Mouse (Mus musculus): ENCODE measurements around the gene Ccdc107. TPM values are rescaled to one million over a fixed set of nuclear protein-coding genes. Genes with fewer than 3 reads are reported as not detected.

The Ccdc107 gene
- polyA plus RNA-seq, 1 experiment from 2014 or later: 130 TPM

DNA sequence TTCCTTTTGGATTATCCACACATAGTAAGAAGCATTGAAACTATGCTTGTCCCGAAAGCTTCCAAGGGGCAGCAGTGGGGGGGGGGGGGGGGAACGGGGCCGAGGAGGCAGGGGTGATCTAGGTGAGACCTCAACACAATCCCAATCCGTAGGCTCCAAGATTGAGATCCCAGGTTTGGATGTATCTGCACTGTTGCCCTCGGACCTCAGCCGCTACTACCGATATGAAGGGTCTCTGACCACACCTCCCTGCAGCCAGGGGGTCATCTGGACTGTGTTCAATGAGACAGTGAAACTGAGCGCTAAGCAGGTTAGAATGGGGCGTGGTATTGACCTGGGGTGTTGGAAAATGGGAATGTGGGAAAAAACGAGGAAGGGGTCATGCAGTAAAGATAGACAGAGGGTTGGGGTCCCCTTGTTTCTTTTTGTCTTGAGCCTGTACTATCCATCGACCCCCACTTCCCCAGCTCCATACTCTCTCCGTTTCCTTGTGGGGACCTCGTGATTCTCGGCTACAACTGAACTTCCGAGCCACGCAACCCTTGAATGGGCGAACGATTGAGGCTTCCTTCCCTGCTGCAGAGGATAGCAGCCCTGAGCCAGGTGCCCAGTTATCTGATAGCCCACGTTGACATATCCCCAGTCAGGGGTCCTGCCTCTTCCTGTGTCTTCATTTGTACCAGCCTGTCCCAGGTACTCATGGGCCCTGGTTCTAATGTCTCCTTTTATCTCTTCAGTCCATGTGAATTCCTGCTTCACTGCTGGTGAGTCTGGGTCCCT, 19.2 kb downstream of the Ccdc107 start:
- H3K4me1 ChIP-seq (ENCODE audit: control insufficient read depth, insufficient read depth, low read length): peaks cover 14% of the 10 kb centered on the region
- ATAC-seq (ENCODE audit: insufficient number of reproducible peaks, insufficient read depth, low FRiP score, low read depth): no peak
- peaks cover 7% of the 10 kb centered on the region for H3K36me3 ChIP-seq (ENCODE audit: control insufficient read depth, insufficient read depth, low read length)
- no peaks in the 10 kb centered on the region for H3K9me3 ChIP-seq (ENCODE audit: control insufficient read depth, low read depth, low read length)
- H3K9ac ChIP-seq (replicated peaks; ENCODE audit: low read depth, low read length): no peak overlapping the region
- H3K27me3 ChIP-seq (ENCODE audit: control insufficient read depth, insufficient read depth, low read length): no peaks in the 10 kb centered on the region
- H3K4me3 ChIP-seq (ENCODE audit: low read depth, low read length): no peak overlapping the region
- no peak overlapping the region for H3K27ac ChIP-seq (ENCODE audit: low read length)
- no peak overlapping the region for H3K4me2 ChIP-seq (replicated peaks; ENCODE audit: low read depth, low read length)
- 73% methylated on average over 19 of the region's 19 CpGs for WGBS

DNA sequence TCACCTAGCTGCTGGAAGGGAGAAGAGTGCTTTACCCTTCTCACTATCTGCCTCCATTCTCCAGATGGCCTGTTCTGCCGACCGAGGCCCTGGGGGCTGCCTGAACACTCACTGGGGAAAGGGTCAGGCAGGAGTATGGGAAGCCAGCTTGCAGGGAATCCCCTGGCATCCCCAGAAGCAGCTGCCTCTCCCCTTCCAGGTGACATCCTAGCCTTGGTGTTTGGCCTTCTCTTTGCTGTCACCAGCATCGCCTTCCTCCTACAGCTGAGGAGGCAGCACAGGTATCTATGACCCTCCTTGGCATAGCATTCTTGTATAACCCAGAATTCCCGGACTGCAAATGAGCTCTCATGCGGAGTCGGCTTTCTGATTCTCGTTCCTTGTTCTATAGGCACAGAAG, 20.0 kb downstream of the Ccdc107 start:
- H3K27ac ChIP-seq (ENCODE audit: low read length): no peak overlapping the region

DNA sequence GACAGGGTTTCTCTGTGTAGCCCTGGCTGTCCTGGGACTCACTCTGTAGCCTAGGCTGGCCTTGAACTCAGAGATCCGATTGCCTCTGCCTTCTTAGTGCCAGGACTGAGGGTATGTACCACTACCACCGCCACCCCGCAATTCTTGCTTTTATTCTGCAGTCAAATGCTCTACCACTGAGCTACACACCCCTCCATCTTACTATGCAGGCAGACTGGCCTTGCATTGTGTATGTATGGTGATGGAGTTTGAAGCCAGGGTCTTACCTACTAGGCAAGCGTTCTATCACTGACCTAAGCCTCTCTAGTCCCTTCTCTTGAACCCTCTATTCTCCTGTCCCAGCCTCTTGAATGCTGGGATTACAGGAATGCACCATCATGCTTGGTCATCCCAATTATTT, 20.6 kb downstream of the Ccdc107 start:
- no peak overlapping the region for H3K27ac ChIP-seq (ENCODE audit: low read length)

More for the DNA sequence above, 20.0 kb downstream of the Ccdc107 start:
- Histone ChIP-seq H3K4me3 (ENCODE audit: low read depth, low read length) (no peak overlapping the region), H3K4me1 (ENCODE audit: control insufficient read depth, insufficient read depth, low read length) (peaks cover 14% of the 10 kb centered on the region), H3K27me3 (ENCODE audit: control insufficient read depth, insufficient read depth, low read length) (no peaks in the 10 kb centered on the region), H3K9me3 (ENCODE audit: control insufficient read depth, low read depth, low read length) (no peaks in the 10 kb centered on the region), H3K9ac (replicated peaks; ENCODE audit: low read depth, low read length) (no peak overlapping the region), H3K36me3 (ENCODE audit: control insufficient read depth, insufficient read depth, low read length) (peaks cover 10% of the 10 kb centered on the region), H3K4me2 (replicated peaks; ENCODE audit: low read depth, low read length) (no peak overlapping the region)
- WGBS: 66% methylated on average over 7 of the region's 7 CpGs
- no peak for ATAC-seq (ENCODE audit: insufficient number of reproducible peaks, insufficient read depth, low FRiP score, low read depth)

DNA sequence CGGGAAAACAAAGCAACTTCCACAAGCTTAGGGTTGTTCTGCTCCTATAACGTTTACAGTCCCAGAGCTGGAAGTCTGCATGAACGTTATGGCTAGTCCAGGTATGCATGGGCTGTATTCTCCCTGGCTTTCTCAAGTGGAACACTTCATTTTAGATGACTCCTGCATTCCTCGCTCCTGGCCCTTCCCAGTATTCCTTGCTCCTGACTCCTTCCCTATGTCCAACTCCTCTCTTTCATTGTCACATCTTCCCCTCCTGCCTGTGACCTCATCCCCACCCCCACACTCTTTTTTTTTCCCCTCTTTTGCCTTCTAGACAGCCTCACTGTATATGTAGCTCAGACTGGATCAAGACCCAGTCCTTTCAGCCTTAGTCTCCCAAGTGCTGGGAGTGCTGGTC, 21.1 kb downstream of the Ccdc107 start:
- no peaks in the 10 kb centered on the region for H3K9me3 ChIP-seq (ENCODE audit: control insufficient read depth, low read depth, low read length)
- ATAC-seq (ENCODE audit: insufficient number of reproducible peaks, insufficient read depth, low FRiP score, low read depth): no peak
- H3K27ac ChIP-seq (ENCODE audit: low read length): no peak overlapping the region
- peaks cover 5% of the 10 kb centered on the region; the same call in 1 of the 2 replicates for H3K4me1 ChIP-seq (ENCODE audit: control insufficient read depth, insufficient read depth, low read length)
- no peaks in the 10 kb centered on the region for H3K27me3 ChIP-seq (ENCODE audit: control insufficient read depth, insufficient read depth, low read length)
- H3K4me3 ChIP-seq (ENCODE audit: low read depth, low read length): no peak overlapping the region
- whole genome bisulfite sequencing: 72% methylated on average over 4 of the region's 4 CpGs
- peaks cover 19% of the 10 kb centered on the region for H3K36me3 ChIP-seq (ENCODE audit: control insufficient read depth, insufficient read depth, low read length)
- no peak overlapping the region for H3K9ac ChIP-seq (replicated peaks; ENCODE audit: low read depth, low read length)
- no peak overlapping the region for H3K4me2 ChIP-seq (replicated peaks; ENCODE audit: low read depth, low read length)

More for the DNA sequence above, 20.6 kb downstream of the Ccdc107 start:
- Histone ChIP-seq H3K27me3 (ENCODE audit: control insufficient read depth, insufficient read depth, low read length) (no peaks in the 10 kb centered on the region), H3K9ac (replicated peaks; ENCODE audit: low read depth, low read length) (no peak overlapping the region), H3K4me1 (ENCODE audit: control insufficient read depth, insufficient read depth, low read length) (peaks cover 8% of the 10 kb centered on the region), H3K36me3 (ENCODE audit: control insufficient read depth, insufficient read depth, low read length) (peaks cover 15% of the 10 kb centered on the region), H3K9me3 (ENCODE audit: control insufficient read depth, low read depth, low read length) (no peaks in the 10 kb centered on the region), H3K4me3 (ENCODE audit: low read depth, low read length) (no peak overlapping the region), H3K4me2 (replicated peaks; ENCODE audit: low read depth, low read length) (no peak overlapping the region)
- ATAC-seq (ENCODE audit: insufficient number of reproducible peaks, insufficient read depth, low FRiP score, low read depth): no peak
- 94% methylated on average over 4 of the region's 4 CpGs for WGBS

DNA sequence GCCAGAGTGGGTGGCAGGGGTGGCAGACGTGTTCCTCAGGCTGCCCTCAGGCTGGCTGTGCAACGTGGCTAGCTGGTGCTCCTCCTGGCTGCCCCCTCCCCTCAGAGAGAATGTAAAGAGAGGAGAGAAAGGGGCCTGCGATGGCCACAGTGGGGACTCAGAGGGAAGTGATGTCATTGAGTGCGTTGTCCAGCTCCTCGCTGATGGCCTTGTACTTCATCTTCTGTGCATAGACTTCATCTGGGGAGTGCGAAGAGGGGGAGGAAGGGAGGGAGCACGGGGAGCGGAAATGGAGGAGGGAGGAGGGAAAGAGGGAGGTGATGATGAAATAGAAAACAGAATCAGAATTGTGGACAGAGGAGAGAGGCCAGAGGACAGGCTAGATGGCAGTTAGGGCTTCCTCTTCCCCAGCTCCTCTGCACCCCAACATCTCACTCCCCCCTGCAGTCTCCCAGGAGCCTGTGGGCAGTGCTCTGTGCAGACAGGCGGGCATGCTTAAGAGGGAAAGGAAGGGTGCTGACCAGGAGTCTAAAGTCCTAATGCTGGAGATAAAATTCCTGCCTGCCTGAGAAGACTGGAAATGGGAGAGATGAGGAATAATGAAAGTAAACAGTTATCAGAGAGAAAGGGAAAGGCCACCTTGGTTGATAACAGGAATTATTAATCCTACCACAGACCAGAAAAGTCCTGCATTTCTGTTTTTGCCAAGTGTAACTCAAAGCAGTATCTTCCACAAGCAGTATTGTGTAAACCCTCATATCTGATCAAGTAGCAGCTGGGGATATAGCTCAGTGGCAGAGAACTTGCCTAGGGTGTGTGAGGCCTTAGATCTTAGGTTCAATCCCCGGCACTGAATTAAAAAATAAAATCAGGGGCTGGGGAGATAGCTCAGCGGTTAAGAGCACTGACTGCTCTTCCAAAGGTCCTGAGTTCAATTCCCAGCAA, 23.3 kb downstream of the Ccdc107 start:
- H3K9ac ChIP-seq (replicated peaks; ENCODE audit: low read depth, low read length): no peak overlapping the region
- WGBS: 67% methylated on average over 11 of the region's 11 CpGs
- H3K36me3 ChIP-seq (ENCODE audit: control insufficient read depth, insufficient read depth, low read length): peaks cover 25% of the 10 kb centered on the region
- ATAC-seq (ENCODE audit: insufficient number of reproducible peaks, insufficient read depth, low FRiP score, low read depth): no peak
- H3K9me3 ChIP-seq (ENCODE audit: control insufficient read depth, low read depth, low read length): no peaks in the 10 kb centered on the region
- no peak overlapping the region for H3K27ac ChIP-seq (ENCODE audit: low read length)
- H3K27me3 ChIP-seq (ENCODE audit: control insufficient read depth, insufficient read depth, low read length): no peaks in the 10 kb centered on the region
- H3K4me1 ChIP-seq (ENCODE audit: control insufficient read depth, insufficient read depth, low read length): peaks cover 4% of the 10 kb centered on the region; the same call in 1 of the 2 replicates
- H3K4me2 ChIP-seq (replicated peaks; ENCODE audit: low read depth, low read length): no peak overlapping the region
- no peak overlapping the region for H3K4me3 ChIP-seq (ENCODE audit: low read depth, low read length)

DNA sequence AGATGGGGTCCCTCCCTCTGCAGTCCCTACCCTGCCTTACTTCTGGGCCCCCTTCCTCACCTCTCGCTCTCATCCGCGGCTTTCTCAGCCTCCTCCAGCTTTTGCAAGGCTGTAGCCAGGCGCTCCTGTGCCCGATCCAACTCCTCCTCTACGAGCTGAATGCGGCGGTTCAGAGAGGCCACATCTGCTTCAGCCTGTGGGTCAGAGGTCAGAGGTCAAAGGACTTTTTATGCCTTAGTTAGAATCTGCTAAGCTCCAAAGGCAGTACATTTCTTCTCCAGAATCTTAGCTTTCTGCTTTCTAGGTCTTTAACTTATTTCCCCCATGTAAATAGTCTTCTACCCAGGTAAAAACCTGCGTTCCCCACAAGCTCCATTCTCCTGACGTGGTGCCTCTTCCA, 26.9 kb downstream of the Ccdc107 start:
- ATAC-seq (ENCODE audit: insufficient number of reproducible peaks, insufficient read depth, low FRiP score, low read depth): no peak

DNA sequence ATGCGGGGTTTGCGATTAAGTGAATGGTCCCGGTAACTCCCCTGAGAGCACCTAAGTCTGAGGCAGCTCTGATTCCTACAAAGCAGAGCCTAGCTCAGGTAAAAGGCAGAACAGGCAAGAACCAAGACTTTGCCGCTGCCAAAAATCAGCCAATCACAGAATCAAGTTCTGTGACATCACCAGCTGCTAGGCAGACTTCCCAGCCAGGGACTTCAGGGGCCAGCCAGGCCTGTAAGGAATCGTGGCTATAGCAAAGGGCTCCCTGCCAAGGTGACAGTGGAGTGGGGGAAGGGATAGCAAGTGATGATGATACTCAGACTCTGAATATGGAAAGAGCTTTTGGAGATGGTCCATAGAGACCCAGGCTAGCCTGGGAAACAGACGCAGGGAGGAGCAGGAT, 27.3 kb downstream of the Ccdc107 start:
- H3K36me3 ChIP-seq (ENCODE audit: control insufficient read depth, insufficient read depth, low read length): peaks cover 25% of the 10 kb centered on the region
- peaks cover 19% of the 10 kb centered on the region; the same call in 1 of the 2 replicates for H3K4me1 ChIP-seq (ENCODE audit: control insufficient read depth, insufficient read depth, low read length)
- WGBS: 9% methylated on average over 6 of the region's 6 CpGs
- H3K9me3 ChIP-seq (ENCODE audit: control insufficient read depth, low read depth, low read length): no peaks in the 10 kb centered on the region
- peak overlapping the region; percentile 49 for H3K4me3 ChIP-seq (ENCODE audit: low read depth, low read length)
- 0 out of 2 replicates have a peak overlapping the region, but pooled peaks have one; percentile 1 for H3K9ac ChIP-seq (replicated peaks; ENCODE audit: low read depth, low read length)
- peak overlapping the region; percentile 68 for H3K4me2 ChIP-seq (replicated peaks; ENCODE audit: low read depth, low read length)
- ATAC-seq (ENCODE audit: insufficient number of reproducible peaks, insufficient read depth, low FRiP score, low read depth): no peak
- H3K27ac ChIP-seq (ENCODE audit: low read length): peak overlapping the region; percentile 16; the same call in 1 of the 2 replicates
- H3K27me3 ChIP-seq (ENCODE audit: control insufficient read depth, insufficient read depth, low read length): no peaks in the 10 kb centered on the region

More for the DNA sequence above, 26.9 kb downstream of the Ccdc107 start:
- no peaks in the 10 kb centered on the region for H3K9me3 ChIP-seq (ENCODE audit: control insufficient read depth, low read depth, low read length)
- H3K36me3 ChIP-seq (ENCODE audit: control insufficient read depth, insufficient read depth, low read length): peaks cover 25% of the 10 kb centered on the region
- H3K9ac ChIP-seq (replicated peaks; ENCODE audit: low read depth, low read length): 0 out of 2 replicates have a peak overlapping the region, but pooled peaks have one; percentile 1
- peak overlapping the region; percentile 49 for H3K4me3 ChIP-seq (ENCODE audit: low read depth, low read length)
- 31% methylated on average over 10 of the region's 10 CpGs for WGBS
- no peak overlapping the region for H3K27ac ChIP-seq (ENCODE audit: low read length)
- peaks cover 19% of the 10 kb centered on the region; the same call in 1 of the 2 replicates for H3K4me1 ChIP-seq (ENCODE audit: control insufficient read depth, insufficient read depth, low read length)
- H3K27me3 ChIP-seq (ENCODE audit: control insufficient read depth, insufficient read depth, low read length): no peaks in the 10 kb centered on the region
- H3K4me2 ChIP-seq (replicated peaks; ENCODE audit: low read depth, low read length): peak overlapping the region; percentile 68

DNA sequence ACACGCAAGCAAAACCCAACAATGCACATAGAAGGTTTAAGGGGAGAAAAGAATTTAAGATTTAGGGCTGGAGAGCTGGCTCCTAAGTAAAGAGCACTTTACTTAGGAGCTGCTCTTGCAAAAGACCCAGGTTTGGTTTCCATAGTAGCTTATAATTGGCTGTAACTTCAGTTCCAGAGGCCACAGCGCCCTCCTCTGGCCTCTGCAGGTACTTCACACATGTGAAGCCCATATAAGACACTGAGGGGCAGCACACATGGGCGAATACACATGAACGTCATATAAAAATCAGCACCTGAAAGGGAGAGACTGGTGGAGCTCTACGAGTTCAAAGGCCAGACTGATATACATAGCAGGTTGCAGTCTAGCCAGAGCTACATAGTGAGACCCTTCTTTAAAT, 35.2 kb downstream of the Ccdc107 start:
- Histone ChIP-seq H3K4me1 (ENCODE audit: control insufficient read depth, insufficient read depth, low read length) (peaks cover 8% of the 10 kb centered on the region; the same call in 1 of the 2 replicates), H3K9ac (replicated peaks; ENCODE audit: low read depth, low read length) (no peak overlapping the region), H3K9me3 (ENCODE audit: control insufficient read depth, low read depth, low read length) (no peaks in the 10 kb centered on the region), H3K4me2 (replicated peaks; ENCODE audit: low read depth, low read length) (no peak overlapping the region), H3K4me3 (ENCODE audit: low read depth, low read length) (no peak overlapping the region), H3K27me3 (ENCODE audit: control insufficient read depth, insufficient read depth, low read length) (no peaks in the 10 kb centered on the region), H3K27ac (ENCODE audit: low read length) (no peak overlapping the region), H3K36me3 (ENCODE audit: control insufficient read depth, insufficient read depth, low read length) (peaks cover 19% of the 10 kb centered on the region)
- no peak for ATAC-seq (ENCODE audit: insufficient number of reproducible peaks, insufficient read depth, low FRiP score, low read depth)
- WGBS: 71% methylated on average over 5 of the region's 5 CpGs

All from stomach, embryonic 14.5 days (tissue).